Mouse (Mus musculus): ENCODE data around the gene Mrps23. TPM values are rescaled to one million over a fixed set of nuclear protein-coding genes. Genes with fewer than 3 reads are reported as not detected.
A peak's percentile ranks its signal among the peaks of the same experiment; 100 is the strongest.

Gene Mrps23
- polyA plus RNA-seq, 1 experiment from 2014 or later, result 44.0 TPM

- H3K36me3 ChIP-seq, result peaks cover 19% of the 10 kb centered on the region
- H3K9me3 ChIP-seq (replicated peaks), result no peaks in the 10 kb centered on the region
- no peak overlapping the region for H3K4me2 ChIP-seq
- ATAC-seq (ENCODE audit: low read depth), result no peak
- 0 out of 2 replicates have a peak, but pooled peaks cover 3% of the 10 kb centered on the region for H3K4me1 ChIP-seq (replicated peaks)
- no peak overlapping the region for H3K9ac ChIP-seq
- H3K4me3 ChIP-seq (replicated peaks), result no peak overlapping the region
- no peak for DNase-seq
- 49% methylated on average over 21 of the region's 21 CpGs for WGBS (ENCODE audit: insufficient replicate concordance)
- no peak overlapping the region for H3K27ac ChIP-seq
- peaks cover 11% of the 10 kb centered on the region; the same call in 1 of the 2 replicates for H3K27me3 ChIP-seq
Observed at GRCm38 (mm10) chr11:88214881-88215831, 11.0 kb downstream of the Mrps23 start.

GRCm38 (mm10) chr11:88216231-88216685, 12.1 kb downstream of the Mrps23 start:
- H3K9ac ChIP-seq, result no peak overlapping the region
- peaks cover 11% of the 10 kb centered on the region; the same call in 1 of the 2 replicates for H3K27me3 ChIP-seq
- no peaks in the 10 kb centered on the region for H3K9me3 ChIP-seq (replicated peaks)
- H3K27ac ChIP-seq, result no peak overlapping the region
- DNase-seq (no peak), ATAC-seq (ENCODE audit: low read depth) (no peak)
- H3K36me3 ChIP-seq, result peaks cover 8% of the 10 kb centered on the region
- WGBS (ENCODE audit: insufficient replicate concordance), result 23% methylated on average over 10 of the region's 10 CpGs
- H3K4me3 ChIP-seq (replicated peaks), result no peak overlapping the region
- 0 out of 2 replicates have a peak, but pooled peaks cover 3% of the 10 kb centered on the region for H3K4me1 ChIP-seq (replicated peaks)
- H3K4me2 ChIP-seq, result no peak overlapping the region

GRCm38 (mm10) chr11:88218155-88218554, 14.0 kb downstream of the Mrps23 start:
- Histone ChIP-seq H3K4me1 (replicated peaks) (0 out of 2 replicates have a peak, but pooled peaks cover 3% of the 10 kb centered on the region), H3K36me3 (no peaks in the 10 kb centered on the region), H3K4me2 (no peak overlapping the region), H3K9ac (no peak overlapping the region), H3K27ac (no peak overlapping the region), H3K27me3 (peaks cover 11% of the 10 kb centered on the region; the same call in 1 of the 2 replicates), H3K9me3 (replicated peaks) (no peaks in the 10 kb centered on the region), H3K4me3 (replicated peaks) (no peak overlapping the region)
- DNase-seq, result no peak
- ATAC-seq (ENCODE audit: low read depth), result no peak
- 59% methylated on average over 6 of the region's 6 CpGs for WGBS (ENCODE audit: insufficient replicate concordance)

GRCm38 (mm10) chr11:88218586-88218985, 14.4 kb downstream of the Mrps23 start:
- Histone ChIP-seq H3K9ac (no peak overlapping the region), H3K4me1 (replicated peaks) (0 out of 2 replicates have a peak, but pooled peaks cover 3% of the 10 kb centered on the region), H3K4me2 (no peak overlapping the region), H3K27me3 (peaks cover 11% of the 10 kb centered on the region; the same call in 1 of the 2 replicates), H3K9me3 (replicated peaks) (no peaks in the 10 kb centered on the region), H3K4me3 (replicated peaks) (no peak overlapping the region), H3K27ac (no peak overlapping the region), H3K36me3 (no peaks in the 10 kb centered on the region)
- WGBS (ENCODE audit: insufficient replicate concordance), result 63% methylated on average over 7 of the region's 7 CpGs
- ATAC-seq (ENCODE audit: low read depth) (no peak), DNase-seq (no peak)

- H3K9ac ChIP-seq, result no peak overlapping the region
- H3K4me3 ChIP-seq (replicated peaks), result no peak overlapping the region
- H3K9me3 ChIP-seq (replicated peaks), result no peaks in the 10 kb centered on the region
- no peak overlapping the region for H3K27ac ChIP-seq
- 0 out of 2 replicates have a peak, but pooled peaks cover 10% of the 10 kb centered on the region for H3K27me3 ChIP-seq
- H3K4me2 ChIP-seq, result no peak overlapping the region
- no peaks in the 10 kb centered on the region for H3K36me3 ChIP-seq
- ATAC-seq (ENCODE audit: low read depth), result no peak
- no peaks in the 10 kb centered on the region for H3K4me1 ChIP-seq (replicated peaks)
- 81% methylated on average over 15 of the region's 15 CpGs for WGBS (ENCODE audit: insufficient replicate concordance)
- no peak for DNase-seq
Observed at GRCm38 (mm10) chr11:88221929-88222475, 17.8 kb downstream of the Mrps23 start.

- Histone ChIP-seq H3K9ac (no peak overlapping the region), H3K9me3 (replicated peaks) (no peaks in the 10 kb centered on the region), H3K27me3 (peaks cover 14% of the 10 kb centered on the region; the same call in 1 of the 2 replicates), H3K36me3 (no peaks in the 10 kb centered on the region), H3K4me3 (replicated peaks) (no peak overlapping the region), H3K27ac (no peak overlapping the region), H3K4me2 (no peak overlapping the region), H3K4me1 (replicated peaks) (no peaks in the 10 kb centered on the region)
- DNase-seq (no peak), ATAC-seq (ENCODE audit: low read depth) (no peak)
- WGBS (ENCODE audit: insufficient replicate concordance), result 70% methylated on average over 17 of the region's 17 CpGs
Observed at GRCm38 (mm10) chr11:88227001-88227957, 23.1 kb downstream of the Mrps23 start.

GRCm38 (mm10) chr11:88231213-88231790, 27.1 kb downstream of the Mrps23 start:
- 65% methylated on average over 4 of the region's 4 CpGs for WGBS (ENCODE audit: insufficient replicate concordance)

GRCm38 (mm10) chr11:88233528-88234427, 29.6 kb downstream of the Mrps23 start:
- no peak overlapping the region for H3K9ac ChIP-seq
- no peaks in the 10 kb centered on the region for H3K9me3 ChIP-seq (replicated peaks)
- 12% methylated on average over 17 of the region's 17 CpGs for WGBS (ENCODE audit: insufficient replicate concordance)
- peaks cover 30% of the 10 kb centered on the region for H3K4me1 ChIP-seq (replicated peaks)
- H3K4me2 ChIP-seq, result 0 out of 2 replicates have a peak overlapping the region, but pooled peaks have one; percentile 54
- DNase-seq (no peak), ATAC-seq (ENCODE audit: low read depth) (0 out of 2 replicates have a peak, but pooled peaks have one; percentile 35)
- H3K36me3 ChIP-seq, result no peaks in the 10 kb centered on the region
- H3K4me3 ChIP-seq (replicated peaks), result no peak overlapping the region
- peak overlapping the region; percentile 13 for H3K27ac ChIP-seq
- peaks cover 6% of the 10 kb centered on the region; the same call in 1 of the 2 replicates for H3K27me3 ChIP-seq

More at GRCm38 (mm10) chr11:88231213-88231790, 27.1 kb downstream of the Mrps23 start:
- Histone ChIP-seq H3K9ac (no peak overlapping the region), H3K36me3 (no peaks in the 10 kb centered on the region), H3K4me3 (replicated peaks) (no peak overlapping the region), H3K9me3 (replicated peaks) (no peaks in the 10 kb centered on the region), H3K27me3 (peaks cover 14% of the 10 kb centered on the region; the same call in 1 of the 2 replicates), H3K4me2 (no peak overlapping the region), H3K4me1 (replicated peaks) (peaks cover 30% of the 10 kb centered on the region), H3K27ac (no peak overlapping the region)
- DNase-seq (no peak), ATAC-seq (ENCODE audit: low read depth) (no peak)

GRCm38 (mm10) chr11:88234789-88235188, 30.6 kb downstream of the Mrps23 start:
- Histone ChIP-seq H3K9ac (no peak overlapping the region), H3K9me3 (replicated peaks) (no peaks in the 10 kb centered on the region), H3K4me3 (replicated peaks) (no peak overlapping the region), H3K4me2 (peak overlapping the region; percentile 54), H3K36me3 (no peaks in the 10 kb centered on the region), H3K4me1 (replicated peaks) (peaks cover 30% of the 10 kb centered on the region), H3K27ac (no peak overlapping the region; the same call in 1 of the 2 replicates), H3K27me3 (0 out of 2 replicates have a peak, but pooled peaks cover 6% of the 10 kb centered on the region)
- no peak for DNase-seq
- WGBS (ENCODE audit: insufficient replicate concordance), result 10% methylated on average over 4 of the region's 4 CpGs
- ATAC-seq (ENCODE audit: low read depth), result no peak
